Mouse (Mus musculus): ENCODE results near the gene Tmem183a. TPM values are rescaled to one million over a fixed set of nuclear protein-coding genes. Genes with fewer than 3 reads are reported as not detected.

Tmem183a gene
- polyA plus RNA-seq, 1 experiment from 2014 or later: 126 TPM

DNA sequence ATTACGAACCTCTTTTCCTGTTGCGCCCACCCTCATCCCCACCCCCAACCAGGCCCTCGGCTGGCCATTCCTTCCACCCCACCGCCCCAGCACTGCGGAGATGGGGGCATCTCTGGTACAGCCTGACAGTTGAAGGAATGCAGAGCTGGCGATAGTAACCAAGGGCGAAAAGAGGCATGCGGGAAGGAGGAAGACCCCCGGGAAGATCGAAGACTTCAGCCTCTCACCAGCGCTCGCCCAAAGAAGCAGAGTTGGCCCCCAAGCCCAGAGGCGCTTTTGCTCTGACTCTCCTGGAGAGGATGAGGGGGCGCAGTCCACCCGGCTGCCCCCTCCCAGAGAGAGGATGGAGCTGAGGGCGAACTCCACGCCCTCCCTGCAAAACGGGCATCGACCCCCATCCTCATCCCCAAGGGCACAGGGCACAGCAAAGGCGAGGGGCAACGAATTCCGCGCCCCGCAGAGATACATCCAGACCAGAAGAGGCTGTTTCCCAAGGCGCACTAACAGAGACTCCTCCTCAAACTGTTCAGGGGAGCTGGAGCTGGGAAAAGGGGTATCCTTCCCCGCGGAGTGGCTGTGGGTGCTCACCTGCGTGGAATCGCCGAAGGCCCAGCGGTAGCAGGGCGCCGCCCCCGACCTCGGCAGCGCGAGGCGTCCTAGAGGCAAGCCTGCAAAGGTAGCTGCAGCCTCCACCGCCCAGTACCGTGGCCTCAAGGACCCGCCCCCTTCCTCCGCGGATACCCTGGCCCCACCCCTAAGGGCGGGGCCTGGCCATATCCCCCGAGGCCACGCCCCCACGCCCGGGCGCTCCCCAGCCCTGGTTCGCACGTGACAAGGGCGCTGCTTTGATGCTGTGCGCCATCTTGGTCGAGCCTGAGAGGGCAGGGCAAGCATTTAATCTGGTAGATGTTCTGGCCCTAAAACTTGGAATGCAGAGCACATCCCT lies 17.5 kb downstream of the Tmem183a start:
- Histone ChIP-seq H3K9me3 (no peaks in the 10 kb centered on the region), H3K4me2 (peak overlapping the region; percentile 79), H3K4me3 (peak overlapping the region; percentile 62), H3K36me3 (peaks cover 24% of the 10 kb centered on the region), H3K4me1 (replicated peaks) (peaks cover 34% of the 10 kb centered on the region), H3K27me3 (no peaks in the 10 kb centered on the region), H3K9ac (peak overlapping the region; percentile 73), H3K27ac (replicated peaks) (peak overlapping the region; percentile 84)
- WGBS: 1% methylated on average over 50 of the region's 54 CpGs
- ATAC-seq (ENCODE audit: low FRiP score, low read depth): peak; percentile 94

DNA sequence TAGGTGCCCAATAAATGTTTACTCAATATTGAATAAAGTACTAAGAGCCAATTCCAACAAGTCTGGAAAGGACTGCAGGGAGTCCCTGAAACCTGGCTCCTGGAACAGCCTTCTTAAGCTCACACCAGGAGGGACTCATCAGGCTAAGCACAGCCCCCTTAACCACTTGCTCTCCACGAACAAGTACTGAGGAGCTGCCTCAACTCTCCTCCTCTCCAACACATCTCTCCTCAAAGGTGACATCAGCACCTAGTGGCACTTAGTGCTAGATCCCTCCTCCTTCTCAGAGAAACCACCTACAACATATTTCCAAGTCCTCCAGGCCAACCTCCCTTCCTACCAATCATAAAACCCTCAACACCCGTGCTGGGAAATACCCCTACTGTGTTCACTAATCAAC lies 18.2 kb downstream of the Tmem183a start:
- Histone ChIP-seq H3K9ac (peak overlapping the region; percentile 73), H3K4me3 (peak overlapping the region; percentile 62), H3K4me1 (replicated peaks) (peaks cover 34% of the 10 kb centered on the region), H3K27ac (replicated peaks) (peak overlapping the region; percentile 84), H3K36me3 (peaks cover 22% of the 10 kb centered on the region), H3K9me3 (no peaks in the 10 kb centered on the region), H3K4me2 (peak overlapping the region; percentile 79), H3K27me3 (no peaks in the 10 kb centered on the region)
- peak; percentile 39; the same call in 1 of the 2 replicates for ATAC-seq (ENCODE audit: low FRiP score, low read depth)
- 4% methylated on average over 2 of the region's 2 CpGs for WGBS

DNA sequence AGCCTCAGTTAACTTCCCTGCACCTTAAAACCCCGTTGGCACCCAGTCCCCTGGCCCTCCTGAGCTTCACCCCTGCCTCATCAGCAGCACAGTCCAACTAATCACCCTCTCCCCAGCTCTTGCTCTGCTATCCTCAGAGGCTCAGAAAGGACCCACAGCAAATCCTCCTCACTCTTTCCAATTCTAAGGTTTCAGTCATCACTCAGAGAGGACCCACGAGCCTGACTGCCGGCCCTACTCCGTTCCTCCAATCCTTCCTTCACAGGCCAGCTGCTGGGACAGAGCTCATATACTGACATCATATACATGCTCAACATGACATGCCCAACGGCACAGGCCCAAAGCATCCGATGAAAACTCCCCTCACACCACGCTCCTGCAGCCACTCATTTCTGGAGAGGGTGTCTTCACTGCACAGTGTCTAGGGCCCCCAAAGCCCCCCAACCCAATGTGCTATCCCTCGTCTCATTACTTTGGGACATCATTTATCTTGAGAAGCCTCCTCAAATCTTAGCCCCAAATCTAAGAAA lies 18.9 kb downstream of the Tmem183a start:
- ATAC-seq (ENCODE audit: low FRiP score, low read depth): no peak
- H3K4me3 ChIP-seq: peak overlapping the region; percentile 62

DNA sequence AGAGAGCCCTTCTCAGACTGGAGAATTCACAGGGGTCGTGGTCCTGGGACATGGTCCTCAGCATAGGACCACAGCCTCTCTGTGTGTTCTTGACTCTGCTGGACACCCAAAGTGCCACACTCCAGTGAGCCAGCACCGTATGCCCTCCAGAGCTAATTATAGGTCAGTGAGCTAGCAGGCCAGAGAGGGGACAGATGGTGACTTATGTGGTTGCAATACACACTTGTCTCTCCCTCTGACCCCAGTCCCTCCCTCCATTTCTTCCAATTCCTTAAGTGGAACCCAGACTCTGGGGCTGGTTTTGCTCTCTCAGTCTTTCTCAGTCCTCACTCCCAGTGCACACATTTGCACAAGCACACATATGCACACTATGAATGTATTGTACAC lies 19.5 kb downstream of the Tmem183a start:
- no peak overlapping the region for H3K9ac ChIP-seq
- no peaks in the 10 kb centered on the region for H3K9me3 ChIP-seq
- ATAC-seq (ENCODE audit: low FRiP score, low read depth): no peak
- peak overlapping the region; percentile 79 for H3K4me2 ChIP-seq
- no peak overlapping the region for H3K4me3 ChIP-seq
- peaks cover 34% of the 10 kb centered on the region for H3K4me1 ChIP-seq (replicated peaks)
- no peak overlapping the region for H3K27ac ChIP-seq (replicated peaks)
- no peaks in the 10 kb centered on the region for H3K27me3 ChIP-seq
- WGBS: 63% methylated on average over 2 of the region's 2 CpGs
- peaks cover 14% of the 10 kb centered on the region for H3K36me3 ChIP-seq

More for the DNA sequence above, 18.9 kb downstream of the Tmem183a start:
- Histone ChIP-seq H3K36me3 (peaks cover 19% of the 10 kb centered on the region), H3K27me3 (no peaks in the 10 kb centered on the region), H3K9ac (0 out of 2 replicates have a peak overlapping the region, but pooled peaks have one; percentile 73), H3K4me2 (peak overlapping the region; percentile 79), H3K9me3 (no peaks in the 10 kb centered on the region), H3K27ac (replicated peaks) (no peak overlapping the region), H3K4me1 (replicated peaks) (peaks cover 34% of the 10 kb centered on the region)
- WGBS: 78% methylated on average over 8 of the region's 8 CpGs

DNA sequence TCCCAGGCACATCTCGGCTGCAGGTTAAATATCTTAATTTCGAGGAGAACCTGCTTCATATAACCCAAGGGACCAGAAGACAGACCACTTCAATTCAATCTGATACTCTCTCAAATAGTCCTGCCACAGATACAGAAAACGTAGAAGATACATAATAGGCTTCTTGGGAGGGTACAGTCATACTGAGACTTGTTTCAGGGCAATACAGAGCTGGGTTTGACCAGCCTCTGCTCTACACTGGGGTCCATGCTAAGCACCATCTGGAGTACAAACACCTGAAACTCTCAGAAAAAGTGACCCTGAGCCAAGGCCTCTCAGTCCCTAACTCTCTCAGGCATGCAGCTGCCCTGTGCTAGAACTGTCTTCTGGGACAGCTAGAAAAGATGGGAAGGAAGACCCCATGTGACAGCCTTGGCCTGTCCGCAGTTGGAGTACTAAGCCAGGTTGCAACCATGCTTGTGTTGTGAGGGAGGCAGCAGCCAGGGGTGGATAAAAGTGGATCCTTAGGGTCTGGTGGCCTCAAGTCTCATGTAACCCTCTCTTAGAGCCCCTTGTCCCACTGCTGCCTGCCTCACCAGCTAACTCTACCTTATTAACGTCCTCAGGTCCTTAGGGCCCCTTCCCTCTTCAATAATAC lies 20.0 kb downstream of the Tmem183a start:
- Histone ChIP-seq H3K27me3 (no peaks in the 10 kb centered on the region), H3K4me1 (replicated peaks) (peaks cover 34% of the 10 kb centered on the region), H3K27ac (replicated peaks) (no peak overlapping the region), H3K9ac (no peak overlapping the region), H3K36me3 (peaks cover 10% of the 10 kb centered on the region), H3K9me3 (no peaks in the 10 kb centered on the region), H3K4me2 (peak overlapping the region; percentile 79; the same call in 1 of the 2 replicates), H3K4me3 (no peak overlapping the region)
- WGBS: 79% methylated on average over 5 of the region's 5 CpGs
- ATAC-seq (ENCODE audit: low FRiP score, low read depth): no peak

DNA sequence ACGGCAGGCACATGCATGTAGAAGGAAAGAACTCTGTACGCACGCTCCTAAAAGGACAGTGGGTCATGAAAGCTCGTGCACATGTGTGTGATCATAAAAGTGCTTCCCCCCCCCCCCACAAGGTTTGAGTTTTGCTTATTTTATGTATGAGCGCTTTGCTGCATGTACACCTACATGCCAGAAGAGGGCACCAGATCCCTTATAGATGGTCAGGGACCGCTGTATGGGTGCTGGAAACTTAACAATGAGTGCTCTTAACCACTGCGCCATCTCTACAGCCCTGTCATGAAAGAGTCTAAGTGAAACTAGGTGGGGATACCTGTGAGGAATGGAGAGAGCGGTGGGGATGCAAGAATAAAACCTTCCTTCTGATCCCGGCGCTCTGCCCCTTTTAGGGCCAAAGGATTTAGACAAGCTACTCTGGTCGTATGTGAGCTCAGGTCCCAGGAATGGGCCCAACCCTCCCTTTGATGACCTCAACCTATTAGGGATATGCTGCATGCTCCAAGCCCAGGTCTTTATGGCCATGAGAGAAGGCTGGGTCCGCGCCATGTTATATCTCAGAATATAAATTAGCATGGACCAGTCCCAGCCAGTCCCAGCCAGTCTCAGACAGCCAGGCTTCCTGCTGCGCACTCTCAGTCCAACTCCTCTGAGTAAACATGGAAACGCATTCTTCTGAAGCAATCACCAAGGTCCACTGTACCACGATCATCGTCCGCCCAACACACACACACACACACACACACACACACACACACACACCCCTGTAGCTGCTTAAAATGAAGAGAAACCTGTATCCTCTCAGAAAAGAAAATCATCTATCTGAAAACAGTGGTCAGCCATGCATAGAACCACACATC lies 21.8 kb downstream of the Tmem183a start:
- 92% methylated on average over 18 of the region's 18 CpGs for WGBS
- H3K4me1 ChIP-seq (replicated peaks): peaks cover 32% of the 10 kb centered on the region
- H3K4me2 ChIP-seq: no peak overlapping the region
- H3K27me3 ChIP-seq: no peaks in the 10 kb centered on the region
- no peak for ATAC-seq (ENCODE audit: low FRiP score, low read depth)
- no peaks in the 10 kb centered on the region for H3K9me3 ChIP-seq
- H3K9ac ChIP-seq: no peak overlapping the region
- H3K36me3 ChIP-seq: no peaks in the 10 kb centered on the region
- no peak overlapping the region for H3K4me3 ChIP-seq
- no peak overlapping the region for H3K27ac ChIP-seq (replicated peaks)

DNA sequence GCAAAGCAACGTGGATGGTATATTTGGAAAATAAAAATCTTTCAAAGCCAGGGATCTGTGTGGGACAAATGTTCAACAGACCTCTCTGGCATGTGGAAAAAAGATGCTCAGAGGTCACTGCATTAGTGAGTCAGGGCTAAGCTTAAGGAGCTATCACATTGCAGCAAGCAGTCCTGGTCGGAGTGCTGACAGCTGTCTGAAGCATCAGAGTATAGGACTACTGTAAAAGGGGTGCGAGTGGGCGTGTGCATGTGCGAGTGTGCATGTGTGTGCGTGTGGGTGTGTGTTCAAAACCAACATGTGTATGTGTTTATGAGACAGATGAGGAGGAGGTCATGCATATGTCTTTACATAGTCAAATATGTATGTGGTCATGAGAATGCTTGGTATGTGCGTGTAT lies 22.6 kb downstream of the Tmem183a start:
- H3K9me3 ChIP-seq: no peaks in the 10 kb centered on the region

DNA sequence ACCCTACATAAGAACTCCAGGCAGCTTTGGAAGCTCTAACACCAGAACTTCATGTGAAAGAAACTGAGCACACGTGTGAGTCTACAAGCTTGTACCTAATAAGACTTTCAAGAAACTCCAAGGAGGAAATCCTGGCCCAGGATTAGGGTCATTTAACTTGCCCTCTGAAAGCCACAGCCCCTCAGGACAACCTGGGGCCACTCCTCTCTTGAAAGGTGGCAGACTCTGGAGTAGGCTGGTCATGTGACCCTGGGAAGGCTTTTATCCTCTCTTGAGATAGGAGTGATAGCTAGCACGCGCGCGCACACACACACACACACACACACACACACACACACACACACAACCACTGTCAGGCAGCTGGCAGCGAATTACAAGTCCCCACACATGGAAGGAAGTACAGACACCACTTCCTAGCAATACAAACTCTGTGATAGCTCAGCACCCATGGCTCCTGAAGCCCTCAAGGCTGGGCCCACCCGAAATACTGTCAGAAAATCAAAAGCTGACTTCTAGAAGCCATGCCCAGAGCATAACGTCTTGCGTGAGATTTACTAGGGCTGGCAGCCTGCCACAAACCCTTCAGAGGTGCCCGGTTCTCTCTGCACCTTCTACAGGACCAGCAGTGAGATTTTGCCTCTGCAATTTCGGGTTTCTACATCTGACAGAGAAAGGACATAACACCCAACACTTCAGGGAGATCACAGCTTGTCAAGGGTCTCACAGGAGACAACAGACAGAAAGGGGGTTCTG lies 24.6 kb downstream of the Tmem183a start:
- Histone ChIP-seq H3K9ac (no peak overlapping the region), H3K4me1 (replicated peaks) (peaks cover 15% of the 10 kb centered on the region), H3K4me3 (no peak overlapping the region), H3K27me3 (no peaks in the 10 kb centered on the region), H3K9me3 (no peaks in the 10 kb centered on the region), H3K36me3 (no peaks in the 10 kb centered on the region), H3K27ac (replicated peaks) (no peak overlapping the region), H3K4me2 (no peak overlapping the region)
- ATAC-seq (ENCODE audit: low FRiP score, low read depth): no peak
- 85% methylated on average over 11 of the region's 11 CpGs for WGBS

More for the DNA sequence above, 22.6 kb downstream of the Tmem183a start:
- WGBS: 92% methylated on average over 7 of the region's 7 CpGs
- H3K27ac ChIP-seq (replicated peaks): no peak overlapping the region
- no peaks in the 10 kb centered on the region for H3K36me3 ChIP-seq
- peaks cover 25% of the 10 kb centered on the region for H3K4me1 ChIP-seq (replicated peaks)
- no peak for ATAC-seq (ENCODE audit: low FRiP score, low read depth)
- H3K9ac ChIP-seq: no peak overlapping the region
- no peaks in the 10 kb centered on the region for H3K27me3 ChIP-seq
- H3K4me2 ChIP-seq: no peak overlapping the region
- H3K4me3 ChIP-seq: no peak overlapping the region

DNA sequence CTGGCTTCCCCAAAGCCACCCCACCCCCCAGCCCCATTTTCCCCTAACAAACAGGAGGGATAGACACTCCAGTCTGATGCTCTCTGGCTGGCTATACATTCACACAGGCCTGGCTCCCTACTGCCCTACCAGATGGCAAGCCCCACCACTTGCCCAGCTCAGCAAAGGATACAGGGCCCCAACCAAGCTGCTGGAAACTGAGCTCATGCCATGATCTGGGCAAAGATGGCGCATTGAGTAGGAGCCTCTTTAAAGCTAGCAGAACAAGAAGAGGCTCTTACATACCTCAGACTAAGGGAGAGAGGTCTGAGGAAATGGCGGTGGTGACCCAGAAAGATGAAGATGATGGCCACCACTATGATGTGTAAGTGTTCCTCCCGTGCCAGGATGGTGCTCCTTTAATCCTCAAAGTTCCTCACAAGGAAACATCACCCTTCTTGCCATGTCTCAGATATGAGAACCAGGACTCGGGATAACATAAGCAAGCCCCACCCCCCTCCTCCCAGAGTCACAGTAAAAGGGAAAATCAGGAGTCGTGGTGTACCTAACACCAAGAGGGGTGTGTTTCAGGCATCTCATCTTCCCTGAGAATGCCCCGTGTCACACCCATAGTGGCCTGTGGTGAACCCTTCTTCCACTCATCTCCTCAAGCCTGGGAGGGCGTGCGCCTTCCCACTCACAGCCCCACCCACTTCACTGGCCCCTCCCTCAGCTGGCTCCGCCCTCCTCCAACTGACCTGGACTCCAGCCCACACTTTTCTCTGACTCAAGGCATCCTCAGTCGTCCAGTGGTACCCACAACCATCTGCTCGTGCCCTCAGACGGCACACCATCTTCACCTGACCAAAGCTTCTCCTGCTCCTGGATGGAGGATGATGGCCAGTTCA lies 25.6 kb downstream of the Tmem183a start:
- Histone ChIP-seq H3K4me3 (no peak overlapping the region), H3K9me3 (no peaks in the 10 kb centered on the region), H3K36me3 (no peaks in the 10 kb centered on the region), H3K27ac (replicated peaks) (no peak overlapping the region), H3K4me2 (no peak overlapping the region), H3K27me3 (no peaks in the 10 kb centered on the region), H3K4me1 (replicated peaks) (peaks cover 11% of the 10 kb centered on the region), H3K9ac (no peak overlapping the region)
- ATAC-seq (ENCODE audit: low FRiP score, low read depth): no peak
- WGBS: 86% methylated on average over 12 of the region's 12 CpGs

DNA sequence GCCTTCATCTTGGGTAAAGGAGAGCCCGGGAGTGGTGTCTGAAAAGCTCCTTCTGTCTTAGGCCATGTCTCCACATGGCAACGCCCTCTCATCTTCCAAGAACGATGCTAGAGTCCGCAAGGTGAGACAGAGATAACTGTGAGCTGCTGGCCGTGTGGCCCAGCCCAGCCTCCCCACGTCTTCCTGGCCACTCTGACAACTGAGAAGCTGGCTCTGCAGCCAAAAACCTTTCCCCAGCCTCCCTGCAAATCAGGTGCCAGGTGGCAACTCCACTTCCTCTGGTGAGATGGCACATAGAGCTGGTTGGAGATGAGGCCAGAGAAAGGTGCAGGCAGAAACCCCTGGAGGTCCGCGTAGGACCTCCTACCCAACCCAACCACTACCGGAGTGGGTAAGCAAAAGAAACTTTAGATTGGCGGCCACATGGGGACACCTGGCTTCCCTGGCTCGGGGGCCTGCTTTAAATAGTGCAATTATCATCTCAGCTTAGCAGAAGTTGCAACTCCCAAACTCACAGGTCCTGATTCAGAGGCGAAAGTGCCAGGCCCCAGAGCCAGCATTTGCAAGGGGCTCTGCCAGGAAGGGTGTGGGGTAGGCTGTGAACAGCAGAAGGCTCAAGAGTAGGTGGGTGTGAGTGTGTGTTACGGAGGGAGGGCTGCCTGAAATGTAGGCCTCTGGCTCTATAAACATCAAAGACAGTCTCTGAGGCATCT lies 26.4 kb downstream of the Tmem183a start:
- ATAC-seq (ENCODE audit: low FRiP score, low read depth): no peak
- no peaks in the 10 kb centered on the region for H3K36me3 ChIP-seq
- H3K9ac ChIP-seq: no peak overlapping the region
- peaks cover 11% of the 10 kb centered on the region for H3K4me1 ChIP-seq (replicated peaks)
- 80% methylated on average over 13 of the region's 13 CpGs for WGBS
- H3K4me2 ChIP-seq: no peak overlapping the region
- H3K4me3 ChIP-seq: no peak overlapping the region
- no peak overlapping the region for H3K27ac ChIP-seq (replicated peaks)
- no peaks in the 10 kb centered on the region for H3K9me3 ChIP-seq
- no peaks in the 10 kb centered on the region for H3K27me3 ChIP-seq
